Mouse (Mus musculus) WW6 (cell line): Measurements from ENCODE around the gene Ralgapa1.
"Not testable (repeated sequence)": the region's sequence is repeated elsewhere in the genome, so short reads cannot be mapped to it uniquely, and the experiment has no call there.

Experiments used
- DNase-seq: peaks from one replicate; pipeline ENCODE4 v3.0.0-alpha.2; 2013; ENCODE audit warnings: low read depth, low spot score

Gene Ralgapa1

GRCm38 (mm10) chr12:55800144-55800543 lies 20.8 kb downstream of the Ralgapa1 start:
- no peak for DNase-seq

- no peak for DNase-seq
Measured at GRCm38 (mm10) chr12:55798745-55799144, 22.2 kb downstream of the Ralgapa1 start.

- DNase-seq = no peak
Measured at GRCm38 (mm10) chr12:55797103-55797502, 23.9 kb downstream of the Ralgapa1 start.

- DNase-seq = not testable (repeated sequence)
Measured at GRCm38 (mm10) chr12:55794485-55794884, 26.5 kb downstream of the Ralgapa1 start.

- DNase-seq = no peak
Measured at GRCm38 (mm10) chr12:55785252-55785651, 35.7 kb downstream of the Ralgapa1 start.

GRCm38 (mm10) chr12:55782662-55783061 lies 38.3 kb downstream of the Ralgapa1 start:
- DNase-seq = no peak

- DNase-seq = no peak
Measured at GRCm38 (mm10) chr12:55778301-55778700, 42.7 kb downstream of the Ralgapa1 start.

- DNase-seq = no peak
Measured at GRCm38 (mm10) chr12:55777356-55777755, 43.6 kb downstream of the Ralgapa1 start.

GRCm38 (mm10) chr12:55774316-55774715 lies 46.7 kb downstream of the Ralgapa1 start:
- DNase-seq = no peak

- DNase-seq = no peak
Measured at GRCm38 (mm10) chr12:55720319-55720718, 100.6 kb downstream of the Ralgapa1 start.

- DNase-seq = no peak
Measured at GRCm38 (mm10) chr12:55705881-55706280, 115.1 kb downstream of the Ralgapa1 start.

GRCm38 (mm10) chr12:55666699-55667098 lies 154.3 kb downstream of the Ralgapa1 start:
- DNase-seq = no peak

GRCm38 (mm10) chr12:55663194-55663593 lies 157.8 kb downstream of the Ralgapa1 start:
- not testable (repeated sequence) for DNase-seq

GRCm38 (mm10) chr12:55648011-55648525 lies 172.9 kb downstream of the Ralgapa1 start:
- no peak for DNase-seq

- peak; percentile 28 for DNase-seq
Measured at GRCm38 (mm10) chr12:55626711-55627110, 194.3 kb downstream of the Ralgapa1 start.

- DNase-seq = no peak
Measured at GRCm38 (mm10) chr12:55623254-55623653, 197.7 kb downstream of the Ralgapa1 start.

- DNase-seq = no peak
Measured at GRCm38 (mm10) chr12:55622615-55623245, 198.2 kb downstream of the Ralgapa1 start.

GRCm38 (mm10) chr12:55620321-55620720 lies 200.6 kb downstream of the Ralgapa1 start:
- DNase-seq = no peak

- no peak for DNase-seq
Measured at GRCm38 (mm10) chr12:55610812-55611211, 210.2 kb downstream of the Ralgapa1 start.

- DNase-seq = no peak
Measured at GRCm38 (mm10) chr12:55607902-55608301, 213.1 kb downstream of the Ralgapa1 start.

GRCm38 (mm10) chr12:55604411-55604810 lies 216.6 kb downstream of the Ralgapa1 start:
- no peak for DNase-seq

GRCm38 (mm10) chr12:55600503-55600994 lies 220.4 kb downstream of the Ralgapa1 start:
- DNase-seq = peak; percentile 11
